22 mouse cellular contexts compared by ENCODE assay signal in genomic region chr6:112927341-112927740, GRCm38 (mm10). TPM values are rescaled to one million over a fixed set of nuclear protein-coding genes. Genes with fewer than 3 reads are reported as not detected.
DNase-seq lines count a peak whose midpoint lies in the region; ATAC-seq and TF ChIP-seq lines count a peak whose summit lies in the region.
"Had no signal": no experiment of that assay in that cellular context is flagged by ENCODE, and none has a peak within 500 bp of the region (broad histone marks: within the 10 kb centered on the region; RNA-seq: fewer than 3 reads in every experiment).

No protein-coding gene starts in this region.

- DNase-seq in embryo, embryonic 10 days (ENCODE audit: low spot score) = peak; percentile 59
- no peak for DNase-seq in embryo, embryonic 9.5 days (ENCODE audit: extremely low spot score)
- peak; percentile 68 for DNase-seq in hindbrain, postnatal 0 days (ENCODE audit: low spot score)
- DNase-seq in hindbrain, embryonic 14.5 days (ENCODE audit: low spot score) = no peak
- DNase-seq in forebrain, postnatal 0 days = peak; percentile 69
- DNase-seq in thymus, postnatal 0 days (ENCODE audit: low spot score) = no peak
- DNase-seq in cerebellum, adult 11 months = no peak
- DNase-seq: adrenal gland, adult 8-10 months; gastrocnemius, postnatal 36 days; heart, postnatal 4 days; liver, postnatal 0 days; lung, postnatal 14 days; spleen, adult 18-20 months; thymus, adult 18-20 months had no signal

- no peak for ATAC-seq in hindbrain, postnatal 0 days
- no peak for ATAC-seq in hindbrain, embryonic 14.5 days (ENCODE audit: low FRiP score)
- peak; percentile 37 for ATAC-seq in forebrain, postnatal 0 days
- ATAC-seq in midbrain, embryonic 16.5 days = peak; percentile 31; the same call in 1 of the 2 replicates
- ATAC-seq: CD4-positive, CD25-positive, alpha-beta regulatory T cell, adult 4 months; liver, postnatal 0 days; Patski had no signal

- peaks cover 49% of the 10 kb centered on the region for H3K4me1 ChIP-seq in hindbrain, postnatal 0 days (ENCODE audit: insufficient read depth, low read length)
- peaks cover 79% of the 10 kb centered on the region for H3K4me1 ChIP-seq in hindbrain, embryonic 14.5 days (replicated peaks; ENCODE audit: control insufficient read depth, insufficient read depth, low read length)
- H3K4me1 ChIP-seq in forebrain, postnatal 0 days (ENCODE audit: insufficient read depth) = peaks cover 42% of the 10 kb centered on the region
- H3K4me1 ChIP-seq in midbrain, embryonic 16.5 days (ENCODE audit: control insufficient read depth, insufficient read depth, low read length) = peaks cover 71% of the 10 kb centered on the region

- H3K27ac ChIP-seq in hindbrain, postnatal 0 days = no peak overlapping the region
- H3K27ac ChIP-seq in hindbrain, embryonic 14.5 days = no peak overlapping the region
- 0 out of 2 replicates have a peak overlapping the region, but pooled peaks have one; percentile 69 for H3K27ac ChIP-seq in forebrain, postnatal 0 days (ENCODE audit: low read depth, low read length)
- H3K27ac ChIP-seq in midbrain, embryonic 16.5 days (ENCODE audit: low read length) = peak overlapping the region; percentile 38
- H3K27ac ChIP-seq: embryonic facial prominence, embryonic 15.5 days; heart, embryonic 15.5 days; kidney, embryonic 15.5 days; neural tube, embryonic 13.5 days; stomach, embryonic 15.5 days had no signal

- no peak for TF ChIP-seq CTCF in hindbrain, postnatal 0 days (IDR thresholded peaks at IDR 0.05; ENCODE audit: low read depth)
- TF ChIP-seq CTCF in forebrain, postnatal 0 days (IDR thresholded peaks at IDR 0.05; ENCODE audit: low read depth) = no peak

- no peaks in the 10 kb centered on the region for H3K9me3 ChIP-seq in hindbrain, postnatal 0 days (ENCODE audit: low read length)
- no peaks in the 10 kb centered on the region for H3K9me3 ChIP-seq in hindbrain, embryonic 14.5 days (ENCODE audit: control insufficient read depth, low read length)
- H3K9me3 ChIP-seq in forebrain, postnatal 0 days (ENCODE audit: low read length) = no peaks in the 10 kb centered on the region
- no peaks in the 10 kb centered on the region for H3K9me3 ChIP-seq in midbrain, embryonic 16.5 days (replicated peaks; ENCODE audit: control insufficient read depth, low read length, poor library complexity, severe bottlenecking)
- H3K9me3 ChIP-seq: embryonic facial prominence, embryonic 15.5 days; heart, embryonic 15.5 days; kidney, embryonic 15.5 days; neural tube, embryonic 13.5 days; stomach, embryonic 15.5 days had no signal

- 39% methylated on average over 5 of the region's 5 CpGs for WGBS in hindbrain, postnatal 0 days
- 48% methylated on average over 5 of the region's 5 CpGs for WGBS in hindbrain, embryonic 14.5 days
- WGBS in forebrain, postnatal 0 days = 21% methylated on average over 5 of the region's 5 CpGs
- 11% methylated on average over 5 of the region's 5 CpGs for WGBS in midbrain, embryonic 16.5 days

- no peak overlapping the region for H3K4me2 ChIP-seq in hindbrain, postnatal 0 days (ENCODE audit: low read depth, low read length)
- H3K4me2 ChIP-seq in hindbrain, embryonic 14.5 days (replicated peaks) = no peak overlapping the region
- no peak overlapping the region for H3K4me2 ChIP-seq in forebrain, postnatal 0 days (ENCODE audit: low read depth)
- no peak overlapping the region for H3K4me2 ChIP-seq in midbrain, embryonic 16.5 days (ENCODE audit: low read length)
- H3K4me2 ChIP-seq: embryonic facial prominence, embryonic 15.5 days; heart, embryonic 15.5 days; kidney, embryonic 15.5 days; neural tube, embryonic 13.5 days; stomach, embryonic 15.5 days had no signal

- no peaks in the 10 kb centered on the region for H3K36me3 ChIP-seq in hindbrain, postnatal 0 days (ENCODE audit: insufficient read depth, low read length)
- no peaks in the 10 kb centered on the region for H3K36me3 ChIP-seq in hindbrain, embryonic 14.5 days (replicated peaks; ENCODE audit: control insufficient read depth, insufficient read depth)
- no peaks in the 10 kb centered on the region for H3K36me3 ChIP-seq in forebrain, postnatal 0 days (ENCODE audit: insufficient read depth)
- no peaks in the 10 kb centered on the region for H3K36me3 ChIP-seq in midbrain, embryonic 16.5 days (ENCODE audit: control insufficient read depth, insufficient read depth, low read length)
- H3K36me3 ChIP-seq: embryonic facial prominence, embryonic 15.5 days; heart, embryonic 15.5 days; kidney, embryonic 15.5 days; stomach, embryonic 15.5 days had no signal

- no peak overlapping the region for H3K9ac ChIP-seq in hindbrain, postnatal 0 days (replicated peaks; ENCODE audit: low read length)
- H3K9ac ChIP-seq in hindbrain, embryonic 14.5 days = no peak overlapping the region
- no peak overlapping the region for H3K9ac ChIP-seq in forebrain, postnatal 0 days
- no peak overlapping the region for H3K9ac ChIP-seq in midbrain, embryonic 16.5 days (ENCODE audit: low read depth, low read length)
- H3K9ac ChIP-seq: embryonic facial prominence, embryonic 15.5 days; heart, embryonic 15.5 days; kidney, embryonic 15.5 days; liver, postnatal 0 days; neural tube, embryonic 13.5 days; stomach, embryonic 15.5 days had no signal

- H3K4me3 ChIP-seq in hindbrain, postnatal 0 days (ENCODE audit: low read length) = no peak overlapping the region
- no peak overlapping the region for H3K4me3 ChIP-seq in hindbrain, embryonic 14.5 days (replicated peaks; ENCODE audit: low read length)
- no peak overlapping the region for H3K4me3 ChIP-seq in forebrain, postnatal 0 days (ENCODE audit: low read depth, low read length)
- no peak overlapping the region for H3K4me3 ChIP-seq in midbrain, embryonic 16.5 days (ENCODE audit: low read depth, low read length)
- H3K4me3 ChIP-seq: embryonic facial prominence, embryonic 15.5 days; heart, embryonic 15.5 days; kidney, embryonic 15.5 days; neural tube, embryonic 13.5 days; stomach, embryonic 15.5 days had no signal

- H3K27me3 ChIP-seq in hindbrain, postnatal 0 days (ENCODE audit: insufficient read depth, low read length) = no peaks in the 10 kb centered on the region
- no peaks in the 10 kb centered on the region for H3K27me3 ChIP-seq in hindbrain, embryonic 14.5 days (ENCODE audit: control insufficient read depth, insufficient read depth, low read length)
- H3K27me3 ChIP-seq in forebrain, postnatal 0 days (ENCODE audit: insufficient read depth, low read length) = no peaks in the 10 kb centered on the region
- no peaks in the 10 kb centered on the region for H3K27me3 ChIP-seq in midbrain, embryonic 16.5 days (ENCODE audit: control insufficient read depth, insufficient read depth, low read depth, low read length)
- H3K27me3 ChIP-seq: embryonic facial prominence, embryonic 15.5 days; heart, embryonic 15.5 days; kidney, embryonic 15.5 days; neural tube, embryonic 13.5 days; Patski; stomach, embryonic 15.5 days had no signal

RNA-seq across cellular contexts. Expression of gene Srgap3, which starts 19.7 kb away (rescaled TPM):
- total RNA-seq in hindbrain, postnatal 0 days (2014; rRNA removed) = 49.4 and 55.8 TPM in 2 replicates
- 20.6 and 23.7 TPM in 2 replicates for polyA plus RNA-seq in hindbrain, postnatal 0 days (2015; fragmentation: Nextera tagmentation; extraction: Ambion mirVana)
- 49.9 and 50.7 TPM in 2 replicates for polyA plus RNA-seq in hindbrain, embryonic 14.5 days (2014; fragmentation: Nextera tagmentation; extraction: Ambion mirVana)
- 39.4 and 56.7 TPM in 2 replicates for total RNA-seq in forebrain, postnatal 0 days (2014; rRNA removed)
- 13.2 and 21.2 TPM in 2 replicates for polyA plus RNA-seq in forebrain, postnatal 0 days (2015; fragmentation: Nextera tagmentation; extraction: Ambion mirVana)
- 37.4 and 38.6 TPM in 2 replicates for polyA plus RNA-seq in midbrain, embryonic 16.5 days (2015; fragmentation: Nextera tagmentation; extraction: Ambion mirVana)
- polyA plus RNA-seq in thymus, postnatal 0 days (2015; fragmentation: Nextera tagmentation; extraction: Ambion mirVana) = 0.71 and 1.2 TPM in 2 replicates

Comparison
In these comparisons a context has a peak if more than half of its experiments do, and no peak if none do; other contexts are left out.
1. DNase-seq: peak in embryo, embryonic 10 days (single experiment), hindbrain, postnatal 0 days (single experiment) and forebrain, postnatal 0 days (single experiment); none in embryo, embryonic 9.5 days (single experiment), hindbrain, embryonic 14.5 days (single experiment), thymus, postnatal 0 days (single experiment) and cerebellum, adult 11 months (single experiment).
2. ATAC-seq: peak in forebrain, postnatal 0 days (single experiment) and midbrain, embryonic 16.5 days (single experiment); none in hindbrain, postnatal 0 days (single experiment) and hindbrain, embryonic 14.5 days (single experiment).
3. H3K27ac ChIP-seq: peak in forebrain, postnatal 0 days (single experiment) and midbrain, embryonic 16.5 days (single experiment); none in hindbrain, postnatal 0 days (single experiment) and hindbrain, embryonic 14.5 days (single experiment).